In genomic region chr2:164417198-164417597, GRCm38 (mm10) we compare ENCODE assay signal across 9 mouse cellular contexts. TPM values are rescaled to one million over a fixed set of nuclear protein-coding genes. Genes with fewer than 3 reads are reported as not detected.
DNase-seq lines count a peak whose midpoint lies in the region; ATAC-seq and TF ChIP-seq lines count a peak whose summit lies in the region.
"Had no signal": no experiment of that assay in that cellular context is flagged by ENCODE, and none has a peak within 500 bp of the region (broad histone marks: within the 10 kb centered on the region; RNA-seq: fewer than 3 reads in every experiment).

No protein-coding gene starts in this region.

- H3K4me3 ChIP-seq in heart, embryonic 12.5 days, result no peak overlapping the region
- H3K4me3 ChIP-seq in testis, adult 2 months (ENCODE audit: control insufficient read depth, low read depth, low read length), result no peak overlapping the region
- H3K4me3 ChIP-seq: lung, embryonic 15.5 days had no signal

- ATAC-seq in heart, embryonic 12.5 days (ENCODE audit: insufficient number of reproducible peaks, low FRiP score), result no peak

- peaks cover 34% of the 10 kb centered on the region for H3K27me3 ChIP-seq in heart, embryonic 12.5 days (replicated peaks)
- H3K27me3 ChIP-seq in testis, adult 2 months (ENCODE audit: control insufficient read depth, insufficient read depth, low read length), result no peaks in the 10 kb centered on the region
- no peaks in the 10 kb centered on the region for H3K27me3 ChIP-seq in splenic B cell, adult 2 months (ENCODE audit: control insufficient read depth, insufficient read depth, low read length, poor library complexity, severe bottlenecking)

- intact Hi-C loops in heart, postnatal 36 days (cut with DNase I), result loop anchor here (1.0 to 2.0 kb wide), 3 partner anchors 42 to 114 kb away; no protein-coding TSS in a partner anchor

- H3K27ac ChIP-seq in heart, embryonic 12.5 days (ENCODE audit: poor library complexity, severe bottlenecking), result no peak overlapping the region
- H3K27ac ChIP-seq in testis, adult 2 months (ENCODE audit: control insufficient read depth, insufficient read depth, low read depth, low read length), result no peak overlapping the region
- H3K27ac ChIP-seq: lung, embryonic 15.5 days had no signal

- H3K4me1 ChIP-seq in heart, embryonic 12.5 days (replicated peaks), result peaks cover 14% of the 10 kb centered on the region; the same call in 1 of the 2 replicates
- H3K4me1 ChIP-seq in testis, adult 2 months (ENCODE audit: control insufficient read depth, insufficient read depth, low read length), result peaks cover 6% of the 10 kb centered on the region

- H3K9ac ChIP-seq in heart, embryonic 12.5 days, result no peak overlapping the region
- H3K9ac ChIP-seq: lung, embryonic 15.5 days had no signal

- WGBS in heart, embryonic 12.5 days, result 2% methylated on average over 2 of the region's 2 CpGs

- H3K4me2 ChIP-seq in heart, embryonic 12.5 days, result no peak overlapping the region
- H3K4me2 ChIP-seq: lung, embryonic 15.5 days had no signal

- TF ChIP-seq CTCF in testis, adult 2 months (IDR thresholded peaks at IDR 0.05; ENCODE audit: control insufficient read depth, insufficient read depth, insufficient replicate concordance, low read depth, low read length), result peak; percentile 12; the same call in 1 of the 2 replicates

- no peaks in the 10 kb centered on the region for H3K36me3 ChIP-seq in heart, embryonic 12.5 days
- H3K36me3 ChIP-seq in testis, adult 2 months (ENCODE audit: control insufficient read depth, insufficient read depth, low read length), result no peaks in the 10 kb centered on the region
- no peaks in the 10 kb centered on the region for H3K36me3 ChIP-seq in splenic B cell, adult 2 months (ENCODE audit: control insufficient read depth, insufficient read depth, low read length, poor library complexity, severe bottlenecking)
- H3K36me3 ChIP-seq: lung, embryonic 15.5 days had no signal

- peaks cover 3% of the 10 kb centered on the region; the same call in 1 of the 2 replicates for H3K9me3 ChIP-seq in heart, embryonic 12.5 days (replicated peaks)
- H3K9me3 ChIP-seq: lung, embryonic 15.5 days had no signal

- DNase-seq in heart, postnatal 36 days, result peak; percentile 42 to 50
- no peak for DNase-seq in testis, postnatal 14 days (ENCODE audit: low spot score)
- DNase-seq in embryo, embryonic 10.5 days (ENCODE audit: low spot score), result peak; percentile 68
- peak; percentile 77 for DNase-seq in splenic B cell, adult 2 months (ENCODE audit: low read depth, low spot score)
- DNase-seq in spleen, adult 18-20 months, result no peak
- no peak for DNase-seq in thymus, postnatal 10 days (ENCODE audit: low spot score in 2 of 2)

- no peak for TF ChIP-seq POLR2A in testis, adult 2 months (IDR thresholded peaks at IDR 0.05; ENCODE audit: control insufficient read depth, low read depth, low read length)

RNA-seq across cellular contexts. Expression of gene Matn4, which starts 12.2 kb away (rescaled TPM):
- total RNA-seq in heart, postnatal 36 days (2021), result under 1 TPM; 0.51 to 0.75 TPM
- polyA plus RNA-seq in heart, embryonic 12.5 days (2016; fragmentation: Nextera tagmentation; extraction: Ambion mirVana), result 6.2 and 6.4 TPM in 2 replicates
- 0.19 and 0.26 TPM in 2 replicates for polyA plus RNA-seq in testis, adult 2 months (2012; rRNA removed)

RNA-seq across cellular contexts. Expression of gene Rbpjl, which starts 14.3 kb away (rescaled TPM):
- not detected for total RNA-seq in heart, postnatal 36 days (2021)
- polyA plus RNA-seq in heart, embryonic 12.5 days (2016; fragmentation: Nextera tagmentation; extraction: Ambion mirVana), result 0.19 and 0.28 TPM in 2 replicates
- 0.04 and 0.05 TPM in 2 replicates for polyA plus RNA-seq in testis, adult 2 months (2012; rRNA removed)

RNA-seq across cellular contexts. Expression of gene Sdc4, which starts 26.5 kb away (rescaled TPM):
- total RNA-seq in heart, postnatal 36 days (2021), result 10 to 100 TPM; 20.6 to 20.7 TPM
- polyA plus RNA-seq in heart, embryonic 12.5 days (2016; fragmentation: Nextera tagmentation; extraction: Ambion mirVana), result 40.1 and 40.6 TPM in 2 replicates
- polyA plus RNA-seq in testis, adult 2 months (2012; rRNA removed), result 12.2 and 16.6 TPM in 2 replicates

RNA-seq across cellular contexts. Expression of gene Slpi, which starts 28.3 kb away (rescaled TPM):
- total RNA-seq in heart, postnatal 36 days (2021), result 10 to 100 TPM in 1 of 2 experiments, 1 to 10 TPM in 1; 8.0 to 11.0 TPM
- 0.44 and 1.2 TPM in 2 replicates for polyA plus RNA-seq in heart, embryonic 12.5 days (2016; fragmentation: Nextera tagmentation; extraction: Ambion mirVana)
- 2.2 and 2.8 TPM in 2 replicates for polyA plus RNA-seq in testis, adult 2 months (2012; rRNA removed)

RNA-seq across cellular contexts. Expression of gene Sys1, which starts 39.6 kb away (rescaled TPM):
- total RNA-seq in heart, postnatal 36 days (2021), result 10 to 100 TPM; 23.0 to 24.6 TPM
- 36.4 and 40.3 TPM in 2 replicates for polyA plus RNA-seq in heart, embryonic 12.5 days (2016; fragmentation: Nextera tagmentation; extraction: Ambion mirVana)
- polyA plus RNA-seq in testis, adult 2 months (2012; rRNA removed), result 26.1 and 26.4 TPM in 2 replicates

Comparison
In these comparisons a context has a peak if more than half of its experiments do, and no peak if none do; other contexts are left out.
1. DNase-seq: peak in heart, postnatal 36 days (2 of 2), embryo, embryonic 10.5 days (single experiment) and splenic B cell, adult 2 months (single experiment); none in testis, postnatal 14 days (single experiment), spleen, adult 18-20 months (0 of 2) and thymus, postnatal 10 days (0 of 2).